Mouse (Mus musculus) lung, embryonic 15.5 days (tissue): ENCODE results near the gene Ttc21a. TPM values are rescaled to one million over a fixed set of nuclear protein-coding genes. Genes with fewer than 3 reads are reported as not detected.

Experiments
- ATAC-seq: fragments of 200-750 bp; cut with Nextera tagmentation; 2 replicates; pipeline ENCODE4 v1.8.0; 2017; ENCODE audit warnings: moderate number of reproducible peaks, borderline replicate concordance; ENCODE audit not compliant: low FRiP score, low TSS enrichment; ENCODE audit errors: extremely low read depth
- H3K27ac ChIP-seq: fragments of 300-500 bp; sonication (generic); 2 replicates; pipeline ENCODE4 v1.5.1; 2015; ENCODE audit warnings: moderate library complexity, mild to moderate bottlenecking, inconsistent platforms
- H3K27me3 ChIP-seq: fragments of 300-500 bp; sonication (generic); 2 replicates; pipeline ENCODE4 v1.6.1; 2015; ENCODE audit warnings: inconsistent platforms
- H3K36me3 ChIP-seq: fragments of 300-500 bp; sonication (generic); 2 replicates; pipeline ENCODE4 v1.6.1; 2015; ENCODE audit warnings: inconsistent platforms
- H3K4me1 ChIP-seq: fragments of 300-500 bp; sonication (generic); 2 replicates; pipeline ENCODE4 v1.6.1; 2015; ENCODE audit warnings: inconsistent platforms
- H3K4me2 ChIP-seq: fragments of 300-500 bp; sonication (generic); 2 replicates; pipeline ENCODE4 v1.6.1; 2015; ENCODE audit warnings: inconsistent platforms, mild to moderate bottlenecking, moderate library complexity
- H3K4me3 ChIP-seq: fragments of 300-500 bp; sonication (generic); 2 replicates; pipeline ENCODE4 v1.5.1; 2015; ENCODE audit warnings: mild to moderate bottlenecking, inconsistent platforms
- H3K9ac ChIP-seq: fragments of 300-500 bp; sonication (generic); 2 replicates; pipeline ENCODE4 v1.6.1; 2015; ENCODE audit warnings: inconsistent platforms
- H3K9me3 ChIP-seq: fragments of 300-500 bp; sonication (generic); 2 replicates; pipeline ENCODE4 v1.6.1; 2016; ENCODE audit warnings: inconsistent platforms
- WGBS: fragments of 180-500 bp; shearing (Covaris S2); methylation state at CpG from one replicate; pipeline ENCODE4 v1.1.7; 2015; 5-methylcytosine and 5-hydroxymethylcytosine counted together
- polyA plus RNA-seq: library from polyadenylated mRNA; unstranded; fragments of >200 nt; fragmentation: Nextera tagmentation; extraction: Ambion mirVana; gene quantifications from 2 replicates; pipeline ENCODE4 v1.2.1, GENCODE M21; 2015

Gene Ttc21a
- polyA plus RNA-seq = 0.67 and 1.1 TPM in 2 replicates

DNA sequence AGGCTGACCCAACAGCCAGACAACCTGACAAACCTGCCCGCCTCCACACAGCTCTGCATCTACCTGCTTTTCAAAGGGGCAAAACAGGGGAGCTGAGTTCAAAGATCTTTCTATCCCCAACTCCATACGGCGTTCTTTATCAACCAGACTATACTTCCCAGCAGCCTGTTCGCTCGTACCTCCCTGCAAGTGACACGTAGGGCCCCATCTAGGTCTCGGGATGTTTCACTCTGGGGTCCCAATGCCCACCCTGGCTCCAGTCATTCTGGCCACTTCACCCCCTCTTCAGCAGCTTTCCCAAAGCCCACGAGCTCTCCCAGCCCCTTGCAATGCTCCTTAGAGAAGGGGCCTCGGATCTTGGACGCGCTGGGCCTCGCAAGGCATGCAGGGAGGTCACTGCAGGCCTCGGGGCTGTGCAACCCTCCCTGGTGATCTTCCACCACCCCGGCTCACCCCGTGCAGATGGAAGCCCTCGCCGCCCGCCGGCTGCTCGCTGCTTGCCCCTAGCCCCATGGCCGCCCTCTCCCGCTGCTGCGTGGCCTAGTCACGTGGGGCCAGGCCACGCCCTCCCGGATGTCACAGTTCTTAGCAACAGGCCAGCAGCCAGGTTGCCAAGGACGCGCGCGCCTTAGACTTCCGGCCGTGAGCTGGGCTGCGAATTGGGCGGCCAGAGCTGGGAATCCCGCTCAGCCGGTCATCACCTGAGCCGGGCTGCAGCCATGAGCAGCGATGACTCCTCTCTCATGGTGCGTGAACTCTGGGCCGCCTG is at the start of gene Ttc21a, which contains the start of gene Gorasp1:
Gene Ttc21a (plus strand): TSS at position 602 of the 769 bp plus-strand sequence.
Gene Gorasp1 (minus strand): TSS at position 561 of the 769 bp plus-strand sequence.
- 2% methylated on average over 40 of the region's 40 CpGs for WGBS

DNA sequence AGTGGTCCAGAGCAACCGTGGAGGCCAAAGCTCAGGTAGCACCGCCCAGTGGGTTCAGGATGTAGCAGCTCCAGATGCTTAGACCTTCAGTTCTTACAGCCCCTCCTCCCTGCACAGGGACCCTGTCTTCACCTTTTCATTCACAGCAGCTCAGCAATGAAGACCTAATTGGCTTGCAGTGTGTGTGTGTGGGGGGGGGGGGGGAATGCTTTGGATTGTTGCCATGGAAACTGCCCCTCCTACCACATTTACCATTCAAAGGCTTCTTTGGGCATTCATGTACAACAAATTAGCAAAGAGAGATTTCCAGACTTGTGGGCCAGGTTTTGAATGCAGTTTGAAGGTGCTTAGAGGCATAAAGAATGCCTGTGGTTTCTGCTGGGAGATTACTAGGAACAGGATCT is 48.6 kb upstream of the Ttc21a start:
- Histone ChIP-seq H3K4me3 (no peak overlapping the region), H3K4me1 (no peaks in the 10 kb centered on the region), H3K9me3 (no peaks in the 10 kb centered on the region), H3K9ac (no peak overlapping the region), H3K36me3 (no peaks in the 10 kb centered on the region), H3K27ac (no peak overlapping the region), H3K27me3 (no peaks in the 10 kb centered on the region), H3K4me2 (no peak overlapping the region)
- no peak for ATAC-seq
- 60% methylated on average over 2 of the region's 2 CpGs for WGBS

More for the DNA sequence above, at the start of gene Ttc21a, which contains the start of gene Gorasp1:
- Histone ChIP-seq H3K27ac (peak within 1 kb of the TSS; percentile 75), H3K4me1 (peaks cover 26% of the 10 kb centered on the region), H3K9ac (peak within 1 kb of the TSS; percentile 85), H3K4me2 (peak within 1 kb of the TSS; percentile 91), H3K4me3 (peak within 1 kb of the TSS; percentile 83), H3K36me3 (peaks cover 4% of the 10 kb centered on the region; the same call in 1 of the 2 replicates), H3K9me3 (no peaks in the 10 kb centered on the region), H3K27me3 (no peaks in the 10 kb centered on the region)
- peak; percentile 94 for ATAC-seq

DNA sequence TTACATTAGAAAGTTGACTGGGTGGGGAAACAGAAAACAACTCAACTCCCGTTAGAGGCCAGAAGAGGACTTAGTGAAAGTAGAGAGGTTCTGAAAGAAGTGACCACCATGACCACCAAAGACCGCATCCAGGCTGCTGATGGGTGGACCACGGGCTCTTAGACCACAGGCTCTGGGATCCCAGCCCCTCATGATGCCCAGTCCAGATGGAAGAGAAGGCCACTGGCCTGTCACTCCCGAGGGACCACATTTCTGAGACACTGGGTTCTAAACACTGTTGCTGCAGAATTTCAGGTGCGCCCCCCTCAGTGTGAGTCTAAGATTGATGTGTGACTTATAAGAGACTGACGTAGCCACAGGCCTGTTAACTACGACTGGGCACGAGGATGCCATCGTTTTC is 48.0 kb upstream of the Ttc21a start:
- Histone ChIP-seq H3K27me3 (no peaks in the 10 kb centered on the region), H3K4me3 (no peak overlapping the region), H3K9me3 (no peaks in the 10 kb centered on the region), H3K9ac (no peak overlapping the region), H3K4me2 (no peak overlapping the region), H3K4me1 (no peaks in the 10 kb centered on the region), H3K27ac (no peak overlapping the region), H3K36me3 (no peaks in the 10 kb centered on the region)
- 78% methylated on average over 9 of the region's 9 CpGs for WGBS
- no peak for ATAC-seq

DNA sequence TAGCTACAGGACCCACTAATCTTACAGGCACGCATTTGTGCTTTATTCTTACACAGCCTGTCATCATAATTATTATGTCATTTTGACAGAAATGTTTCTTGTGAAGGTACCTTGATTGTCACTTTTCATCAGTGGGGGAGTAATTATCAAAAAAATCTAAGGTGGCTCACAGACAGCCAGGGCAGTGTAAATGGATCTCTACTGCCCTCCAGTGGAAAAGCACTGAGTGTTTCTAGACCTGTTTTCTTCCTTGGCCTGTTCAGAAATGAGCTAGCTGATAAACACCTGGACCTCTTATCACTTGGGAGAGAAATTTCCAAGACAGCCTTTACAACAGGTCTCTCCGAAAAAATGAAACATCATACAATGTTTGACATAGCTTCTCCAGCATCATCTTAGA is 46.7 kb upstream of the Ttc21a start:
- Histone ChIP-seq H3K4me2 (no peak overlapping the region), H3K4me3 (no peak overlapping the region), H3K4me1 (peaks cover 4% of the 10 kb centered on the region), H3K27me3 (no peaks in the 10 kb centered on the region), H3K9me3 (no peaks in the 10 kb centered on the region), H3K27ac (no peak overlapping the region), H3K9ac (no peak overlapping the region), H3K36me3 (no peaks in the 10 kb centered on the region)
- no peak for ATAC-seq
- 46% methylated on average over 2 of the region's 2 CpGs for whole genome bisulfite sequencing

DNA sequence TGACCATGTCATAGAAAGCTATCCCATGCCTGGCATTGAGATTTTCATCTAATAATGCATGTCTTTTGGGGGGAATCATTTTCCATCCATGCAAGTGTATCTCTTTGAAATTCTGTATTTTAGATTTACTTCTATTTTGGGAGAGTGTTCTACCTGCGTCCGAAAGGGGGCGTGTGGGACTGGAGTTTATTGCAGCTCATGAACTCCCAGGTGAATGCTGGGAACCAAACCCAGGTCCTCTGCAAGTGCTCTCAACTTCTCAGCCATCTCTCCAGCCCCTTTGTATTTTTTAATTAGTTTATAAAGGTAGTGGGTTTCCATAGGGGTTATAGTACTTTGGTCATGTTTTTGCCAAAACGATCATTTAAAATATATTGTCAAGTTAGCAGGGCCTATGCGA is 43.5 kb upstream of the Ttc21a start:
- no peaks in the 10 kb centered on the region for H3K27me3 ChIP-seq
- H3K4me2 ChIP-seq = peak overlapping the region; percentile 62
- no peak overlapping the region for H3K4me3 ChIP-seq
- H3K9me3 ChIP-seq = no peaks in the 10 kb centered on the region
- no peaks in the 10 kb centered on the region for H3K36me3 ChIP-seq
- peak overlapping the region; percentile 72; the same call in 1 of the 2 replicates for H3K27ac ChIP-seq
- no peak for ATAC-seq
- whole genome bisulfite sequencing = 80% methylated on average over 5 of the region's 5 CpGs
- H3K4me1 ChIP-seq = peaks cover 10% of the 10 kb centered on the region
- peak overlapping the region; percentile 77; the same call in 1 of the 2 replicates for H3K9ac ChIP-seq

DNA sequence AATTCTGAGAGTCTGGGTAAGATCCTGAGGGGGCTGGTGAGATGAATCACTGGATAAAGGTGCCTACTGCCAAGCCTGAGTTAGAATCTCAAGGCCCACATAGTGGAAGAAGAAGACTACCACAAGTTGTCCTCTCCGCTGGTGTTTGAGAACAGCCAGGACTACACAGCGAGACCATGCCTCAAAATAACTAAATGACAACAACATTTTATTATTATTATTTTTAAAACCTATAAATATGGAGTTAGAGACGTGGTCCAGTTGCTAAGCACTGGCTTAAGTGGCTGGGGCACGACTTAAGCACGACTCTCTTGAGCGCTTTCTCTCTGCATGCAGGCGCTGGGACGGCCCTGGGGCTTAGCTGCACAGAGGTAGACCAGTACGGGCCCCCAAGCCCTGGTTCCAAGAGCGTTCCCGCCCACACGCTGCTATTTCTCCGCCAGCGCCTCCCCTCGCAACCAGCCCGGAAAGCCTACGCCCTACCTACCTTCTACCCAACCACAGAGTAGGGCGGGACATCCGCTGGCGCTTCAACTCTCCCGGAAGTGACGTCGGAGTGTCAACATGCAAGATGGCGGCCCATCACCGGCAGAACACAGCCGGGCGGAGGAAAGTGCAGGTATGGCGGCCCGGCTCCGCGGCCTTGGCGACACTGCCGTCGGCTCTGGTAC is 42.9 kb upstream of the Ttc21a start, which contains the start of gene Wdr48:
Gene Wdr48 (plus strand): TSS at position 540 of the 671 bp plus-strand sequence.
- Histone ChIP-seq H3K4me1 (peaks cover 10% of the 10 kb centered on the region), H3K27ac (peak within 1 kb of the TSS; percentile 72), H3K9ac (peak within 1 kb of the TSS; percentile 77), H3K9me3 (no peaks in the 10 kb centered on the region), H3K4me2 (peak within 1 kb of the TSS; percentile 86), H3K27me3 (no peaks in the 10 kb centered on the region), H3K4me3 (peak within 1 kb of the TSS; percentile 88), H3K36me3 (no peaks in the 10 kb centered on the region)
- ATAC-seq = peak; percentile 100
- WGBS = 3% methylated on average over 34 of the region's 34 CpGs

DNA sequence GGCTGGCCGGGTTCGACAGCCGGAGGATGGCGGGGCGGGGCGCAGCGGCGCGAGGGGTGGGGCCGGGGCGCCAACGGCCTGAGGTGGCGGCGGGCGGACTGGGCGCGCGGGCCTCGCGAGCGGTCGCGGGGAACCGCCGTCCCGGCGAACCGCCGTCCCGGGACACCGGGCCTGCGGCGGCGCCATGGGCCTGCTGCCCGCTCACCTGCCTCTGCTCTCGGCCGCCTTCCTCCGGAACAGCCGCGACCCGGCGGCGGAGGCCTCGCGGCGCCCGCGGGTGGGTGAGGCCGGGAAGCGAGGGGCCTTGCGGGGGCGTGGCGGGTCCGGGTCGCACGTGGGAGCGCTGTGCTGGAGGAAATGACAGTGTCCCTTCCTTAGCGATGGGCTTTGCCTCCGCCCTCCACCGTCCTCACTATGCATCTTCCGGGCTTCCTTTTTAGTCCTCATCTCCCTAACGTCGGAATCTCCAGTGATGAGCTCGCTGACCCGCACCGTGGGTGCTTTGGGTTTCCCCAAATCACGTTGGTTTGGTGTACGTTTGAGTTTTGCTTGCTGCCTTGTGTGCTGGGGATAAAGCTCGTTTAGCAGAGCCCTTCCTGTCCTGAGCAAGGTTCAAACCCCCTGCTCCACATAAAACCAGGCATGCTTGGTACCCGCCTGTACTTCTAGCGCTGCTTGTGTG is 42.2 kb upstream of the Ttc21a start:
- peak overlapping the region; percentile 72 for H3K27ac ChIP-seq
- no peaks in the 10 kb centered on the region for H3K9me3 ChIP-seq
- under 1% methylated on average over 66 of the region's 71 CpGs for WGBS
- H3K9ac ChIP-seq = peak overlapping the region; percentile 77
- H3K36me3 ChIP-seq = no peaks in the 10 kb centered on the region
- H3K4me2 ChIP-seq = peak overlapping the region; percentile 86
- peak overlapping the region; percentile 88 for H3K4me3 ChIP-seq
- no peaks in the 10 kb centered on the region for H3K27me3 ChIP-seq
- H3K4me1 ChIP-seq = peaks cover 10% of the 10 kb centered on the region
- ATAC-seq = peak; percentile 80

DNA sequence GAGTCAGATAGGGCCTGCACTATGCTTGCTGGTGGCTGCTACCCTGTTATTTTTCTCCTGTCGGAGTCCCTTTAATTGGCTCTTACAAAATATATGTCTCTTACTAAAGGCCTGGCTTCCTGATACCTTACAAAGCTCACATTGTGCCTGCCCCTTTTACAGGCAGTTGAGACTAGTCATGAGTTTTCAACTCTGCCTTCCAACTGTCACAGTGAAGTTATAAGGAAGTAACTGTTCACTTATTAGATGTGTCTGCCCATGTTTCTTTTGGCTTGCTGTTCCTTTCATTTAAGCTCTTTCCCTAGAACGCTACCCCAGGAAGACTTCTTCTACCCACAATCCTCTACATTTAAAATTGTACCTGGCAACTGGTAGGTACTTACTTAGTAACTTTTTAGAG is 38.0 kb upstream of the Ttc21a start:
- Histone ChIP-seq H3K4me2 (no peak overlapping the region), H3K27ac (no peak overlapping the region), H3K9me3 (no peaks in the 10 kb centered on the region), H3K4me3 (no peak overlapping the region), H3K9ac (no peak overlapping the region), H3K36me3 (peaks cover 16% of the 10 kb centered on the region), H3K27me3 (no peaks in the 10 kb centered on the region), H3K4me1 (peaks cover 10% of the 10 kb centered on the region)
- WGBS = 89% methylated on average over 2 of the region's 2 CpGs
- no peak for ATAC-seq

DNA sequence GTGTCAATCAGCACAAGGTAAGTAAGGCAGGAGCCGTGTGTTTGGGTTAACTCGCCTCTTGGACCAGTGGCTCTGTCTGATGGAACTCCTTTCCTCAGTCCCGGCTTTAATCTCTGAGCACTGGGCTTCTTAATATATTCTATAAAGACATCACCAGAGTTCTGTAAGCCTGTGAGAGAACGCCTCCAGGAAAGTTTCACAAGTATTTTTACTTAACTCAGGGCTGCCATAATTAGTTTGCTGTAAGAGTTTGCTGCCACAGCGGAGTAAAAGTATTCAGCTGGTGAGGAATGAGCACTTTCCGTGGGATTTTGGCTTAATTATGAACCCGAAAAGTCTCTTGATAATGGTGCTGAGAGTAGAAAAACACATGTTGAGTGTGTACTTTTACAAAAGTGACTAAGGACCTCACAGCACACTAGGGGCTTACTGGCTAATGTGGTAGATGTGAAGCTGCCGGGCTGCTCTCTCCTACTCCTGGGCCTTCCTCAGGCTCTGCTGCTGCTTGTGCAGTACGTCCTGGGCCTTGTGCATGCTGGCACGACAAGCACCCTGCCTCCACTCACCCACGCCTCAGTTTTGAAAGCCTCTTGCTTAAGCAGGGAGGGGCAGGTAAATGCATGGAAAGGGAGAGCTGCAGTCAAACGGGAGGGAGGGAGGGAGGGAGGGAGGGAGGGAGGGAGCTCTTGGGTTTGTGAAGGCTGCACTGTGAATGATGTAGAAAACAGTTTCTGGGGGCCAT is 34.8 kb upstream of the Ttc21a start:
- H3K4me1 ChIP-seq = no peaks in the 10 kb centered on the region
- no peak for ATAC-seq
- H3K27me3 ChIP-seq = no peaks in the 10 kb centered on the region
- peaks cover 45% of the 10 kb centered on the region for H3K36me3 ChIP-seq
- no peak overlapping the region for H3K27ac ChIP-seq
- H3K4me3 ChIP-seq = no peak overlapping the region
- no peaks in the 10 kb centered on the region for H3K9me3 ChIP-seq
- no peak overlapping the region for H3K4me2 ChIP-seq
- 76% methylated on average over 12 of the region's 12 CpGs for WGBS
- no peak overlapping the region for H3K9ac ChIP-seq

DNA sequence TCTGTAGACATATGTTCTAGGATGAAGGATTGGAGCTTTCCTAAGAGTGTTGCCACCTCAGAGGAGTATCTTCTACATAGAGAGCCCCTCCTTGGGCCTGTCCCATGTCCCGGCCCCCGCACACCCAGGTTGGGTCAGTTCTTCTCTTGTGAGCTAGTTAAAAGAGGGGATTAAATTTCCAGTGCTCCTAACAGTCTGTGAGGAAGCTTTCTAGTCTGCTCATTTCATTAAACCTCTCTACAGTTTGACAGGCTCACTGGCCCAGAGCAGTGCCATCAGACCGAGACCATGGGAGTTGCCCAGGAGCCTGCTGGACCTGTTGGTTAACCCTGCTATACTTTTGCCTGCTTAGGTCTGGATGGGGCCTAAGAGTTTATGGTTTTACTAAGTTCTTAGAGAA is 28.7 kb upstream of the Ttc21a start:
- no peak overlapping the region for H3K27ac ChIP-seq
- ATAC-seq = no peak
- no peaks in the 10 kb centered on the region for H3K27me3 ChIP-seq
- no peaks in the 10 kb centered on the region for H3K9me3 ChIP-seq
- no peak overlapping the region for H3K9ac ChIP-seq
- no peak overlapping the region for H3K4me2 ChIP-seq
- 95% methylated on average over 3 of the region's 3 CpGs for WGBS
- peaks cover 93% of the 10 kb centered on the region for H3K36me3 ChIP-seq
- H3K4me1 ChIP-seq = no peaks in the 10 kb centered on the region
- H3K4me3 ChIP-seq = no peak overlapping the region

DNA sequence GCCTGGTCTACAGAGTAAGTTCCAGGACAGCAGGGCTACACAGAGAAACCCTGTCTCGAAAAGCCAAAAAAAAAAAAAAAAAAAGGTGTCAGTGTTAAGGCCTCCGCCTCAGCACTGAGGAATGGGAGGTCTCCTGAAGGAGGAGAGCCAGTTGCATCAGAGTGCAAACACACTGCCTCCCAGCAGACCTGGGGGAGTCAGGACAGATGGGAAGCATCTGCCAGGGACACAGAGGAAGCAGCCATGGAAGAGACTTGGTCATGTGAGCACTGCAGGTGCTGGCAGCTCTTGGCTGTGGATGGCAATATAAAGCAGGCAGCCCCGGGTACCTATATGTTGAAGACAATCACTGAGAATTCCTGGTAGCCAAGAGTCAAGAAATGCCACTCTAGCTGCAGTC is 27.5 kb upstream of the Ttc21a start:
- H3K27me3 ChIP-seq = no peaks in the 10 kb centered on the region
- H3K4me1 ChIP-seq = no peaks in the 10 kb centered on the region
- no peak overlapping the region for H3K9ac ChIP-seq
- WGBS = 82% methylated on average over 3 of the region's 3 CpGs
- H3K9me3 ChIP-seq = no peaks in the 10 kb centered on the region
- H3K4me3 ChIP-seq = no peak overlapping the region
- H3K27ac ChIP-seq = no peak overlapping the region
- no peak for ATAC-seq
- H3K4me2 ChIP-seq = no peak overlapping the region
- H3K36me3 ChIP-seq = peaks cover 93% of the 10 kb centered on the region
